Mouse (Mus musculus) intestine, postnatal 0 days (tissue): Measurements from ENCODE around the gene Tlcd1. TPM values are rescaled to one million over a fixed set of nuclear protein-coding genes. Genes with fewer than 3 reads are reported as not detected.

ENCODE experiments used
- ATAC-seq: fragments of 200-750 bp; cut with Nextera tagmentation; 2 replicates; pipeline ENCODE4 v1.8.0; 2017; ENCODE audit warnings: mild to moderate bottlenecking, moderate TSS enrichment, moderate library complexity
- H3K27ac ChIP-seq: fragments of 300-500 bp; sonication (generic); 2 replicates; pipeline ENCODE4 v1.5.1; 2014; ENCODE audit warnings: mild to moderate bottlenecking, low read depth, low read length, moderate library complexity
- H3K27me3 ChIP-seq: fragments of 300-500 bp; sonication (generic); replicated peaks from 2 replicates; pipeline ENCODE4 v1.6.1; 2014; ENCODE audit warnings: low read length, mixed read lengths; ENCODE audit not compliant: control insufficient read depth, insufficient read depth
- H3K36me3 ChIP-seq: fragments of 300-500 bp; sonication (generic); 2 replicates; pipeline ENCODE4 v1.6.1; 2014; ENCODE audit warnings: mild to moderate bottlenecking, moderate library complexity; ENCODE audit not compliant: control insufficient read depth, insufficient read depth
- H3K4me1 ChIP-seq: fragments of 300-500 bp; sonication (generic); replicated peaks from 2 replicates; pipeline ENCODE4 v1.6.1; 2014; ENCODE audit warnings: antibody characterized with exemption, low read length, mixed read lengths; ENCODE audit not compliant: control insufficient read depth, insufficient read depth
- H3K4me2 ChIP-seq: fragments of 300-500 bp; sonication (generic); replicated peaks from 2 replicates; pipeline ENCODE4 v1.6.1; 2014; ENCODE audit warnings: low read depth, mild to moderate bottlenecking, moderate library complexity
- H3K4me3 ChIP-seq: fragments of 300-500 bp; sonication (generic); 2 replicates; pipeline ENCODE4 v1.5.1; 2014; ENCODE audit warnings: low read depth, low read length
- H3K9ac ChIP-seq: fragments of 300-500 bp; sonication (generic); 2 replicates; pipeline ENCODE4 v1.6.1; 2014; ENCODE audit warnings: mild to moderate bottlenecking, low read depth, low read length
- H3K9me3 ChIP-seq: fragments of 300-500 bp; sonication (generic); 2 replicates; pipeline ENCODE4 v1.6.1; 2016; ENCODE audit warnings: mixed run types; ENCODE audit not compliant: control insufficient read depth
- CTCF ChIP-seq: sonication (generic); IDR thresholded peaks from 2 replicates; pipeline ENCODE4 v1.5.1; 2016; ENCODE audit warnings: low read depth, mild to moderate bottlenecking, control low read depth, antibody characterized with exemption, moderate library complexity
- WGBS: fragments of 180-500 bp; shearing (Covaris S2); extraction: QIAGEN DNeasy Blood & Tissue Kit; methylation state at CpG from one replicate; pipeline ENCODE4 v1.1.7; 2014; 5-methylcytosine and 5-hydroxymethylcytosine counted together
- polyA plus RNA-seq: library from polyadenylated mRNA; unstranded; fragments of >200 nt; fragmentation: Nextera tagmentation; extraction: Ambion mirVana; gene quantifications from 2 replicates; pipeline ENCODE4 v1.2.1, GENCODE M21; 2015

Tlcd1 gene
- polyA plus RNA-seq, 1 experiment from 2014 or later: 14.1 TPM

DNA sequence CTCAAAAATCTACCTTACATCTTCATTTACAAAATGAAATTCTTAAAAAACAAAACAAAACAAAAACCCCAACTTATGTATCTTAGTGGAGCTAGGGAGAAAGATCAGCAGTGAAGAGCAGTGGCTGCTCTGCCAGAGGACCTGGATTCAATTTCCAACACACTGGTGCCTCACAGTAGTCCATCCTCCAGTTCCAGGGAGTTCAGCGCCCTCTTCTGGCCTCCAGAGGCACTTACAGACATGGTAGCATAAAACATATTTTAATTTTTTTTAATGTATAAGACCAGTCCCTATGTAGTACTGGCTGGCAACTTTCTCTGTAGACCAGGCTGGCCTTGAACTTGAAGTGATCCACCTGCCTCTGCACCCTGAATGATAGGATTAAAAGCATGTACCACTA lies 25.4 kb upstream of the Tlcd1 start:
- Histone ChIP-seq H3K27me3 (no peaks in the 10 kb centered on the region), H3K9ac (no peak overlapping the region), H3K27ac (no peak overlapping the region), H3K4me2 (no peak overlapping the region), H3K4me1 (no peaks in the 10 kb centered on the region), H3K4me3 (no peak overlapping the region), H3K36me3 (peaks cover 45% of the 10 kb centered on the region), H3K9me3 (no peaks in the 10 kb centered on the region)
- 45% methylated on average over 1 of the region's 1 CpGs for WGBS
- TF ChIP-seq CTCF: peak; percentile 75
- ATAC-seq: no peak

DNA sequence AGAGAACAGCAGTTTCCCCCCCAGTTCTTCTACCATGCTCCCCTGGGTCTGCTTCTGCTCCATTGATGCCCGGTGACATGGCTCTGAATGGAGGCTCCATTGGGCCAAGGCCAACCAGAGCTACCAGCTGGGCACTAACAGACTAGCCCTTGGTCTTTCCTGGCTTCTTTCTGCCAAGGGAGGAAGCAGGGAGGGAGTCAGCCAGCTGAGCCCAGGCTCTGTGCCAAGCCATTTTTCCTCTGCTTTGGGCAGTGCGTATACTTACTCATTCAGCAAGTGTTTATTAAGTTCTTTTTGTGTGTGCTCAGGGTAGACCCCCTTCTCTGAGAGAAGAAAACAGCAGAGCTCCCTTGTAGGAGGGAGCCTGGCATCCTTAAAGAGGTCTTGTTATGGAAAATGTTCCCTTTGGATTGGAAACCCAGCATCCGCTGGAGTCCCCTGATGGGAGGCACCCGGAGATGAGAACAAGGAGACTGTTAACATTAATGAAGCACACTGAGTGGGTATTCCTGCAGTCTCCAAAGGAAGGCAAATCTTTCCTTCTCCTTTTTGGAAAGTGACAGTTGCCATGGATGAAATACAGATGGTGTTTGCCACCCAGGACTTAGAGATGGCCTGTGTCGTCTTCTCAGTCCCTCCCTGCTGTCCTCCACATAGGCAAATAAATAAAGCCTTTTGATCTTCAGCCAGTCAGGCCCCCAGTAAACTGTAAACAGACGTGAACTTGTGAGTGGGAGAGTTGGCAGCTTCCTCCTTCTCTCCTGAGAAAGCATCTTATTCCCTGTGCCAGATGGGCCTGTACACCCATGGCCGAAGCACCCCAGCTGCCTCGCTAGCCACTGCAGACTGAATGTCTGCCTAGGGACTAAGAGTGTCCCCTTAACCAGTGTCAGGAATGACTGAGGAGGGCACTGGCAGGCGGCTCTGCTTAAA lies 23.9 kb upstream of the Tlcd1 start:
- TF ChIP-seq CTCF: no peak
- no peak for ATAC-seq
- H3K9ac ChIP-seq: no peak overlapping the region
- no peak overlapping the region for H3K4me3 ChIP-seq
- no peaks in the 10 kb centered on the region for H3K4me1 ChIP-seq
- H3K27me3 ChIP-seq: no peaks in the 10 kb centered on the region
- H3K9me3 ChIP-seq: no peaks in the 10 kb centered on the region
- peaks cover 40% of the 10 kb centered on the region for H3K36me3 ChIP-seq
- WGBS: 60% methylated on average over 9 of the region's 9 CpGs
- no peak overlapping the region for H3K4me2 ChIP-seq
- peak overlapping the region; percentile 50; the same call in 1 of the 2 replicates for H3K27ac ChIP-seq

DNA sequence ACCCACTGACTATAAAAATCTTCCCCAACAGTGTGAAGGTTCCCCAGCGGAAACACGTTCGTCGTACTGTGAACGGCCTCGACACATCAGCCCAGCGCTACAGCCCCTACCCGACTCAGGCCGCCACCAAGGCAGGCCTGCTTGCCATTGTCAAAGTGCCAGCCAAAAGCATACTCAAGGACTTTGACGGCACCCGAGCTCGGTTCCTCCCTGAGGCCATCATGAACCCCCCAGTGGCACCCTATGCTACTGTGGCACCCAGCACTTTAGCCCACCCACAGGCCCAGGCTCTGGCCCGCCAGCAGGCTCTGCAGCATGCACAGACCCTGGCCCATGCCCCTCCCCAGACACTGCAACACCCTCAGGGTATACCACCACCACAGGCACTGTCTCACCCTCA lies 22.7 kb upstream of the Tlcd1 start:
- H3K9me3 ChIP-seq: no peaks in the 10 kb centered on the region
- no peak for ATAC-seq
- no peaks in the 10 kb centered on the region for H3K27me3 ChIP-seq
- TF ChIP-seq CTCF: no peak
- no peak overlapping the region for H3K4me2 ChIP-seq
- no peak overlapping the region for H3K27ac ChIP-seq
- WGBS: 89% methylated on average over 13 of the region's 13 CpGs
- H3K9ac ChIP-seq: no peak overlapping the region
- peaks cover 47% of the 10 kb centered on the region for H3K36me3 ChIP-seq
- H3K4me1 ChIP-seq: no peaks in the 10 kb centered on the region
- no peak overlapping the region for H3K4me3 ChIP-seq

DNA sequence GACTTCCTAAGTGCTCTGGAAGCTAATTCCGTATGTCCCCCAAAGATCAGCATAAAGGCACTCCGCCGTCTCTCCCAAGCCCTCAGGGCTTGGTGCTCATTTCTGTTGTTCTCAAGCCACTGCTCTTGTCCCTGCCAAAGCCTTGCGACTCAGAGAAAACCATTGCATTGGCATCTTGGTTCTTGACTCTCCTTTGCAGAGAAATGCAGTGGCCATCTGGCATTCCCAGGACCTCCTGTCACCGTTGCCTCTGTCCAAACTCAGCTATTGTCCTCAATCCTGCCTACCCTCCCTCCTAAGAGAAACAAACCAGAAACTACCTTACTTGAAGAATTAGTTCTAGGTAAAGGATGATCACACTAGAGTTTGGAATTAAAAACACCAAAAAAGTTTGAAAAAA lies 20.8 kb upstream of the Tlcd1 start:
- ATAC-seq: no peak
- Histone ChIP-seq H3K27me3 (no peaks in the 10 kb centered on the region), H3K27ac (no peak overlapping the region), H3K4me3 (no peak overlapping the region), H3K9me3 (no peaks in the 10 kb centered on the region), H3K4me2 (no peak overlapping the region), H3K4me1 (no peaks in the 10 kb centered on the region), H3K9ac (no peak overlapping the region), H3K36me3 (peaks cover 52% of the 10 kb centered on the region)
- no peak for TF ChIP-seq CTCF
- WGBS: 82% methylated on average over 5 of the region's 5 CpGs

DNA sequence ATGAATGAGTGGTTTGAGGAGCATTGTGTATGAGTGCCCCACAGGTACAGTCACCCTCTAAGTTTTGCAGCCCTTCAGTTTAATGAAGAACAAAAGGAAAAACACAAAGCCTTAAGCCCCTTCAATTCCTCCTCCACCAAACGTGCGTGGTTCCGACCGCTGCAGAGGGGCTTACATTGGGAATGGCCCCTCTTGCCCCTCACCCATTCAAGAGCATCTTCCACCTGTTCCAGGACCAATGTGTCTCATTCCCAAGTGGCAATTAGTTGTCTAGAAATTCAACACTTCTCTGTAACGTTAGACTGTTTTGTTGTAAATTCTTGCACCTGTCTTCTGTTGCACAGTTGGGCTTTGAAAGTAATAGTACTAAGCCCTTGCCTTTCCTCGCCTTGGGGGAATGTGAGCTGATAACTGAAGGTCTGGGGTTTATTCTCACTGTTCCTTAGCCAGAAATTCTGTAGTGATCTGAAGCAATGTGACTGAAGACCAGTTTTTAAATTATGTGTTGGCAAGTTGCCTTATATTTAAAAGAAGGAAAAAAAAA lies 20.3 kb upstream of the Tlcd1 start:
- Histone ChIP-seq H3K27ac (no peak overlapping the region), H3K27me3 (no peaks in the 10 kb centered on the region), H3K4me3 (no peak overlapping the region), H3K36me3 (peaks cover 57% of the 10 kb centered on the region), H3K4me2 (no peak overlapping the region), H3K9me3 (no peaks in the 10 kb centered on the region), H3K4me1 (no peaks in the 10 kb centered on the region), H3K9ac (no peak overlapping the region)
- TF ChIP-seq CTCF: no peak
- no peak for ATAC-seq
- WGBS: 80% methylated on average over 6 of the region's 6 CpGs

DNA sequence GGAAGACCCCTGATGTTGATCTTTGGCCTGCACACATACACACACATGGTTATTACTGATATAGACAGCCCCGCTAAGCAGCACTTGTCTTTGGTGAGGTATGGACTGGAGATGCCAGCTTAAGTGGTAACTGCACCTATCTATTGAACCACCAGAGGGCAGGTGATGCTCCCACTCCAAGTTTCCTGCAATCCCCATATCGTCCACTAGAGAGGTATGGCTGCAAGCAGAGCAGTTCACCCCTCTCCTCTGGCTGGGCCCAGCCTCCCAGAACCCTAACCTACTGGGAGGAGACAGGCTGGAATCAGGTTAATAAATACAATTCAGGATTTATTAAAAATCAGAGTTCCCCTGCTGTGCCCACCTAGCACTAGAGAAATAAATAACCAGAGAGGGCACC lies 17.4 kb upstream of the Tlcd1 start:
- H3K27ac ChIP-seq: no peak overlapping the region
- peaks cover 9% of the 10 kb centered on the region; the same call in 1 of the 2 replicates for H3K4me1 ChIP-seq
- no peak overlapping the region for H3K4me3 ChIP-seq
- H3K9ac ChIP-seq: no peak overlapping the region
- H3K4me2 ChIP-seq: no peak overlapping the region
- H3K27me3 ChIP-seq: no peaks in the 10 kb centered on the region
- 22% methylated on average over 2 of the region's 2 CpGs for WGBS
- peak; percentile 99 for TF ChIP-seq CTCF
- H3K9me3 ChIP-seq: no peaks in the 10 kb centered on the region
- peaks cover 64% of the 10 kb centered on the region for H3K36me3 ChIP-seq
- ATAC-seq: peak; percentile 55
